Mouse (Mus musculus) olfactory bulb, adult 2 months (tissue): ENCODE measurements at regions not wholly inside any gene's neighbourhood (a gene's known extent, or its start where the extent isn't known, plus 50 kb on each side); places are given as distances from the start of the nearest gene placed in this dataset.

Experiments used
- CTCF ChIP-seq: fragments of 200-500 bp; IDR thresholded peaks from 2 replicates; pipeline ENCODE4 v1.5.1; 2012; ENCODE audit warnings: low read depth, mild to moderate bottlenecking, low read length, moderate library complexity; ENCODE audit not compliant: insufficient read depth
- POLR2A ChIP-seq: fragments of 200-500 bp; IDR thresholded peaks from 2 replicates; pipeline ENCODE4 v1.6.1; 2012; ENCODE audit warnings: mild to moderate bottlenecking, low read depth, low read length, moderate library complexity; ENCODE audit not compliant: insufficient read depth

DNA sequence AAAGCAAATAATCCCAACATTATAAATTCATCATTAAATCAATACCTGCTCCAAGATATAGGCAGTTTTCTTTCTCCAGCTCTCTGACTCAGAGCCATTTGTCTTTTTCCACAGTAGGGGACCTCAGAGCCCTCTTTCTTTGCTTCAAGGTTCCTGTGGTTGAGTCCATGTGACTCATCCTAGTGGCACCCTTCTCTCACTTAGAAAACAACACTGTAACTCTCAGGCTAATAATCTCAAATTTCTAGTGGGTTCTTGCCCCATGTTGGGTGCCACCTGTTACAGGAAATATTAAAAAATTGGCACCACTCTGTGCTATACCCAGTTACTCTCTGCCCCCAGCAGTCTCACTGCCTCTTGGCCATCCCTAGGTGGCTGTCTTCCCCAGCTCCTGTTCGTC lies 1706.4 kb downstream of the Car8 start:
- no peak for TF ChIP-seq CTCF
- TF ChIP-seq POLR2A: no peak
